Mouse (Mus musculus) kidney, embryonic 14.5 days (tissue): ENCODE results near the gene Gm19426. TPM values are rescaled to one million over a fixed set of nuclear protein-coding genes. Genes with fewer than 3 reads are reported as not detected.

Experiments
- ATAC-seq: fragments of 200-750 bp; cut with Nextera tagmentation; 2 replicates; pipeline ENCODE4 v1.8.0; 2017; ENCODE audit warnings: moderate number of reproducible peaks, mild to moderate bottlenecking, moderate TSS enrichment, moderate library complexity; ENCODE audit not compliant: low FRiP score, low TSS enrichment
- H3K27ac ChIP-seq: fragments of 300-500 bp; sonication (generic); 2 replicates; pipeline ENCODE4 v1.5.1; 2014; ENCODE audit warnings: low read depth, mild to moderate bottlenecking, low read length, moderate library complexity, mixed read lengths
- H3K27me3 ChIP-seq: fragments of 300-500 bp; sonication (generic); 2 replicates; pipeline ENCODE4 v1.6.1; 2014; ENCODE audit warnings: mild to moderate bottlenecking, low read length; ENCODE audit not compliant: control insufficient read depth, insufficient read depth
- H3K36me3 ChIP-seq: fragments of 300-500 bp; sonication (generic); 2 replicates; pipeline ENCODE4 v1.6.1; 2014; ENCODE audit warnings: low read length, mixed read lengths; ENCODE audit not compliant: control insufficient read depth, insufficient read depth
- H3K4me1 ChIP-seq: fragments of 300-500 bp; sonication (generic); 2 replicates; pipeline ENCODE4 v1.6.1; 2014; ENCODE audit warnings: low read length, mixed read lengths; ENCODE audit not compliant: control insufficient read depth, insufficient read depth
- H3K4me2 ChIP-seq: fragments of 300-500 bp; sonication (generic); replicated peaks from 2 replicates; pipeline ENCODE4 v1.6.1; 2014; ENCODE audit warnings: low read depth, mild to moderate bottlenecking, low read length
- H3K4me3 ChIP-seq: fragments of 300-500 bp; sonication (generic); 2 replicates; pipeline ENCODE4 v1.5.1; 2014; ENCODE audit warnings: mild to moderate bottlenecking, low read length
- H3K9ac ChIP-seq: fragments of 300-500 bp; sonication (generic); 2 replicates; pipeline ENCODE4 v1.6.1; 2014; ENCODE audit warnings: low read depth, mild to moderate bottlenecking, low read length, moderate library complexity
- H3K9me3 ChIP-seq: fragments of 300-500 bp; sonication (generic); 2 replicates; pipeline ENCODE4 v1.6.1; 2016; ENCODE audit warnings: low read length; ENCODE audit not compliant: control insufficient read depth
- WGBS: fragments of 180-500 bp; shearing (Covaris S2); extraction: QIAGEN DNeasy Blood & Tissue Kit; methylation state at CpG from one replicate; pipeline ENCODE4 v1.1.7; 2014; 5-methylcytosine and 5-hydroxymethylcytosine counted together
- microRNA counts: library from miRNA; unstranded; fragments of <30 nt; microRNA quantifications from one replicate; lab custom pipeline; 2017
- microRNA-seq: library from miRNA; unstranded; fragments of <30 nt; microRNA quantifications from one replicate; pipeline ENCODE4, GENCODE M21; 2016
- polyA plus RNA-seq: library from polyadenylated mRNA; unstranded; fragments of >200 nt; fragmentation: Nextera tagmentation; extraction: Ambion mirVana; gene quantifications from 2 replicates; pipeline ENCODE4 v1.2.1, GENCODE M21; 2014

Gm19426 gene
- polyA plus RNA-seq, 1 experiment from 2014 or later, result 5.6 TPM

DNA sequence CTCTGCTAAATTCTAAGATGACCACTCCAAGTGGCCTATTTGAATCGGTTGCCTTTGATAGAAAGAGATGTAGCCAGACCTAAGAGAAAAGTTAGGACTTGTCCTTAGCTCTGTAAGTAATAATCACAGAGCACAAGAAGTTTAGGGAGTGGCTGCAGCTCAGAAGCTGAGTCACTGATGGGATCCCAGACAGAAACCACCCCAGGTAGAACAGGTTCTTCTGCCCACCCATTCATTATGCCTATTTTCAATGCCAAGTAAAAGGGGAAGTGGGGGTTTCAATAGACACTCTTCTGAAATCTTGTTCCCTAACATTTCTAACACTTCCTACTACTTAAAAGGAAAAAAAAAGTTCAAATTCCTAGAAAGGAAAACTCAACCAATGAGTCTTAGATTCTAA is 38.2 kb downstream of the Gm19426 start:
- Histone ChIP-seq H3K4me1 (peaks cover 4% of the 10 kb centered on the region; the same call in 1 of the 2 replicates), H3K36me3 (peaks cover 48% of the 10 kb centered on the region), H3K27me3 (no peaks in the 10 kb centered on the region), H3K4me2 (no peak overlapping the region), H3K9me3 (no peaks in the 10 kb centered on the region), H3K4me3 (no peak overlapping the region), H3K27ac (no peak overlapping the region), H3K9ac (no peak overlapping the region)
- WGBS, result 77% methylated on average over 1 of the region's 1 CpGs
- no peak for ATAC-seq

- WGBS, result 69% methylated on average over 5 of the region's 5 CpGs
- Histone ChIP-seq H3K4me3 (no peak overlapping the region), H3K27me3 (no peaks in the 10 kb centered on the region), H3K4me2 (no peak overlapping the region), H3K4me1 (peaks cover 4% of the 10 kb centered on the region; the same call in 1 of the 2 replicates), H3K9me3 (no peaks in the 10 kb centered on the region), H3K27ac (no peak overlapping the region), H3K9ac (no peak overlapping the region), H3K36me3 (peaks cover 43% of the 10 kb centered on the region)
- ATAC-seq, result peak; percentile 57; the same call in 1 of the 2 replicates
Measured at GRCm38 (mm10) chr2:84704329-84704728, 39.1 kb downstream of the Gm19426 start.

DNA sequence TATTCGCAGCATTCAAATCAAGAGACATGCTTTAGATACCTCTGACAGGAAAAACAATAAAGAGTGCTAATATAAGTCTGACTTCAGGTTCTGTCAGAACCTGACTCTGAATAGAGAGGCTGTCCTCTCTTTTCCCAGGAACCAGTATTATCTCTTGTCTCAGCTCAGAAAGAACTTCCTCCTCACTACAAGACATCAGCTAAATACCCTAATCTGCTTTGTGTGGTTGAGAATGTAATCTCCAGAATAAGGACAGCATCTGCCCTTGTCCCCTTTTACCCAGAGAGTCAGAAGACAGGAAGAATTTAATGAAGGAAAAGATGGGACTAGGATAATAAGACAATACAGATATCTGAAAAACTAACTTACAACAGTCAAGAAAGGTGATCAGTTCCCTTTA is 40.0 kb downstream of the Gm19426 start:
- Histone ChIP-seq H3K4me1 (no peaks in the 10 kb centered on the region), H3K4me3 (no peak overlapping the region), H3K9ac (no peak overlapping the region), H3K27me3 (no peaks in the 10 kb centered on the region), H3K36me3 (peaks cover 44% of the 10 kb centered on the region), H3K4me2 (no peak overlapping the region), H3K9me3 (no peaks in the 10 kb centered on the region), H3K27ac (no peak overlapping the region)
- ATAC-seq, result no peak
- 100% methylated on average over 1 of the region's 1 CpGs for WGBS

DNA sequence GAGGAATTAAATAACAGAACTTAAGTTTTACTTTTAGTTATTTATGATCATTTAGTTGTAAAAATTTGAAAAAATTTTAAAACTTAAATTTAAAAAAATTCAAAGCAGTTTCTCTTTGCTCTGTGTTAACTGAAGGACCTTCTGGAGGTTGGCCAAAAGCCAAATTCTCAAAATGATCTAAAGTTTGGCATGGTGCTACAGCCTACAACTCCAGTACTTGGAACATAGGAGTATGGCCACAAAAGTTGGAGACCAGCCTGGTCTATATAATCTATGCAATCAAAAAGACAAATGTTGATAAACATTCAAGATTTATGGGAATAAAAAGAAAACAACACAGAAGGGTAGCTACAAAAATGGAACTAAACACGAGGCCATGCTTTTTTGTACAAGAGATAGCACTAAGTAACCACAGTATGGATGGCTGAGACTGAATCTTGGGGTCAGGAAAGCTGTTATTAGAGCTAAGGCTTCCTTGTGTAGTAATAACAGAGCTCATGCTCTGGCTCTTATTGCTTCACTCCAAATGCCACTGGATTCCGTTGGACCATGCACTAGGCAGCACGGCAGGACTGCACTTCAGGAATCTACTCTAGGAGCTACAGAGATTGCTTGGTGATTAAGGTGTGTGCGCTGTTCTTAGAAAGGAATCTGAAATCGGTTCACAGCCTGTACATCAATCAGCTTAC is 48.3 kb downstream of the Gm19426 start:
- no peaks in the 10 kb centered on the region for H3K4me1 ChIP-seq
- H3K4me2 ChIP-seq, result no peak overlapping the region
- H3K9me3 ChIP-seq, result no peaks in the 10 kb centered on the region
- peaks cover 77% of the 10 kb centered on the region for H3K36me3 ChIP-seq
- H3K4me3 ChIP-seq, result no peak overlapping the region
- no peak for ATAC-seq
- H3K27me3 ChIP-seq, result no peaks in the 10 kb centered on the region
- no peak overlapping the region for H3K27ac ChIP-seq
- 91% methylated on average over 5 of the region's 5 CpGs for WGBS
- H3K9ac ChIP-seq, result no peak overlapping the region

MicroRNA genes within 50 kb of the gene (microRNA counts, 519-probe panel; counts per million panel counts)
- microRNA mmu-miR-130a (lab: Ali Mortazavi, UCI), result 9,161 counts per million, percentile 93 among the panel's probes with 10 or more counts

Small RNA genes within 50 kb of the gene (microRNA-seq; reads per million reads assigned to microRNA genes)
- gene Mir130a, result 26,216 reads per million, percentile 97 among the genes with 10 or more reads in this experiment

Other genes with a start within 250 kb of the Gm19426 start
- 29.1 and 53.6 TPM in 2 replicates for gene Ctnnd1, start 92.9 kb downstream of the Gm19426 start, polyA plus RNA-seq
- 0.24 and 0.31 TPM in 2 replicates for gene Btbd18, start 84.6 kb downstream of the Gm19426 start, polyA plus RNA-seq
- gene Selenoh, start 72.9 kb downstream of the Gm19426 start, polyA plus RNA-seq, result 404 and 541 TPM in 2 replicates
- not detected in 2 replicates for gene Gm28635, start 65.6 kb downstream of the Gm19426 start, polyA plus RNA-seq
- gene Med19, start 65.3 kb downstream of the Gm19426 start, polyA plus RNA-seq, result 48.5 and 50.5 TPM in 2 replicates
- 145 and 163 TPM in 2 replicates for gene Tmx2, start 64.5 kb downstream of the Gm19426 start, polyA plus RNA-seq
- gene Zdhhc5, start 28.5 kb downstream of the Gm19426 start, polyA plus RNA-seq, result 41.0 and 48.8 TPM in 2 replicates
- 33.2 and 34.5 TPM in 2 replicates for gene Clp1, start 16.3 kb downstream of the Gm19426 start, polyA plus RNA-seq
- 10.0 and 10.4 TPM in 2 replicates for gene Ypel4, start 9.6 kb downstream of the Gm19426 start, polyA plus RNA-seq
- 81.7 and 85.8 TPM in 2 replicates for gene Serping1, start 31.8 kb upstream of the Gm19426 start, polyA plus RNA-seq
- 25.3 and 29.0 TPM in 2 replicates for gene Ube2l6, start 55.2 kb upstream of the Gm19426 start, polyA plus RNA-seq
- 0.16 and 0.24 TPM in 2 replicates for gene Smtnl1, start 79.0 kb upstream of the Gm19426 start, polyA plus RNA-seq
- 65.3 and 79.4 TPM in 2 replicates for gene Timm10, start 83.3 kb upstream of the Gm19426 start, polyA plus RNA-seq
- gene Slc43a1, start 95.2 kb upstream of the Gm19426 start, polyA plus RNA-seq, result 15.5 and 19.4 TPM in 2 replicates
- gene Rtn4rl2, start 143.1 kb upstream of the Gm19426 start, polyA plus RNA-seq, result 1.6 and 2.1 TPM in 2 replicates
- 41.1 and 53.7 TPM in 2 replicates for gene Slc43a3, start 192.9 kb upstream of the Gm19426 start, polyA plus RNA-seq
- not detected in 2 replicates for gene Prg2, start 236.8 kb upstream of the Gm19426 start, polyA plus RNA-seq
- gene Prg3, start 244.6 kb upstream of the Gm19426 start, polyA plus RNA-seq, result not detected in 2 replicates